Mouse (Mus musculus) bone marrow, adult 2 months (tissue): Measurements from ENCODE around the gene Nphp4.

ENCODE experiments used
- CTCF ChIP-seq: fragments of 200-500 bp; IDR thresholded peaks from 2 replicates; pipeline ENCODE4 v1.5.1; 2011; ENCODE audit warnings: low read length, control low read depth; ENCODE audit not compliant: control insufficient read depth, insufficient read depth
- POLR2A ChIP-seq: fragments of 200-500 bp; IDR thresholded peaks from 2 replicates; pipeline ENCODE4 v1.6.1; 2011; ENCODE audit warnings: low read depth, mild to moderate bottlenecking, control low read depth, low read length, borderline replicate concordance; ENCODE audit not compliant: control insufficient read depth

DNA sequence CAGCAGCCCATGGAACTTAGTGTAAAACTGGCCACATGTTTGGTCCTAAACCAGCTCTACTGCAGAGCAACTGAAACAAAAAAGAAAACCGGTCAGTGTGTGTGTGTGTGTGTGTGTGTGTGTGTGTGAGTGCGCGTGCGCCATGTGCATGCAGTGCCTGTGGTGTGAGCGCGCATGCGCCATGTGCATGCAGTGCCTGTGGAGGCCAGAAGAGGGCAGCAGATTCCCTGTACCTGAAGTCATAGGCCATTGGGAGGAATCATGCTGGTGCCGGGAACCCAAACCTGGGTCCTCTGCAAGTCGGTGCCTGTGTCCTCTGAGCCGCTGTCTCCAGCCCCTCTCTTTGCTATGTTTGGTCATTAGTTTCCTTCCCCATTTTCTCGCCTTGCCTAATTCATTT lies 65.9 kb downstream of the Nphp4 start:
- no peak for TF ChIP-seq POLR2A
- peak; percentile 39; the same call in 1 of the 2 replicates for TF ChIP-seq CTCF
